Mouse (Mus musculus) hindbrain, postnatal 0 days (tissue): Measurements from ENCODE around the gene D2hgdh. TPM values are rescaled to one million over a fixed set of nuclear protein-coding genes. Genes with fewer than 3 reads are reported as not detected.
"Not testable (repeated sequence)": the region's sequence is repeated elsewhere in the genome, so short reads cannot be mapped to it uniquely, and the experiment has no call there.

Experiments
- ATAC-seq: fragments of 200-750 bp; cut with Nextera tagmentation; 2 replicates; pipeline ENCODE4 v1.8.0; 2017; ENCODE audit warnings: mild to moderate bottlenecking, moderate TSS enrichment, moderate library complexity
- DNase-seq: peaks from one replicate; pipeline ENCODE4 v3.0.0-alpha.2; 2015; ENCODE audit warnings: low spot score
- H3K27ac ChIP-seq: fragments of 300-500 bp; sonication (generic); 2 replicates; pipeline ENCODE4 v1.5.1; 2014; ENCODE audit warnings: mild to moderate bottlenecking
- H3K27me3 ChIP-seq: fragments of 300-500 bp; sonication (generic); 2 replicates; pipeline ENCODE4 v1.6.1; 2014; ENCODE audit warnings: low read length, mixed read lengths; ENCODE audit not compliant: insufficient read depth
- H3K36me3 ChIP-seq: fragments of 300-500 bp; sonication (generic); 2 replicates; pipeline ENCODE4 v1.6.1; 2014; ENCODE audit warnings: low read length, mixed read lengths; ENCODE audit not compliant: insufficient read depth
- H3K4me1 ChIP-seq: fragments of 300-500 bp; sonication (generic); 2 replicates; pipeline ENCODE4 v1.6.1; 2014; ENCODE audit warnings: antibody characterized with exemption, low read length, mixed read lengths; ENCODE audit not compliant: insufficient read depth
- H3K4me2 ChIP-seq: fragments of 300-500 bp; sonication (generic); 2 replicates; pipeline ENCODE4 v1.6.1; 2014; ENCODE audit warnings: low read depth, mild to moderate bottlenecking, low read length, moderate library complexity, mixed read lengths
- H3K4me3 ChIP-seq: fragments of 300-500 bp; sonication (generic); 2 replicates; pipeline ENCODE4 v1.5.1; 2014; ENCODE audit warnings: low read length
- H3K9ac ChIP-seq: fragments of 300-500 bp; sonication (generic); replicated peaks from 2 replicates; pipeline ENCODE4 v1.6.1; 2014; ENCODE audit warnings: mild to moderate bottlenecking, low read length, moderate library complexity, mixed read lengths
- H3K9me3 ChIP-seq: fragments of 300-500 bp; sonication (generic); 2 replicates; pipeline ENCODE4 v1.6.1; 2016; ENCODE audit warnings: low read length, mixed read lengths
- CTCF ChIP-seq: IDR thresholded peaks from 2 replicates; pipeline ENCODE4 v1.5.1; 2016; ENCODE audit warnings: antibody characterized with exemption, control low read depth, low read depth
- WGBS: fragments of 180-500 bp; shearing (Covaris S2); extraction: QIAGEN DNeasy Blood & Tissue Kit; methylation state at CpG from one replicate; pipeline ENCODE4 v1.1.7; 2014; 5-methylcytosine and 5-hydroxymethylcytosine counted together
- polyA plus RNA-seq: library from polyadenylated mRNA; unstranded; fragments of >200 nt; fragmentation: Nextera tagmentation; extraction: Ambion mirVana; gene quantifications from 2 replicates; pipeline ENCODE4 v1.2.1, GENCODE M21; 2015
- total RNA-seq: library from RNA; depleted of rRNA; stranded (reverse); fragments of >200 nt; gene quantifications from 2 replicates; pipeline ENCODE4 v1.2.3, GENCODE M21; 2014; rRNA removed

D2hgdh gene
- total and polyA plus RNA-seq, 2 experiments from 2014 or later = 12.0 to 23.6 TPM

DNA sequence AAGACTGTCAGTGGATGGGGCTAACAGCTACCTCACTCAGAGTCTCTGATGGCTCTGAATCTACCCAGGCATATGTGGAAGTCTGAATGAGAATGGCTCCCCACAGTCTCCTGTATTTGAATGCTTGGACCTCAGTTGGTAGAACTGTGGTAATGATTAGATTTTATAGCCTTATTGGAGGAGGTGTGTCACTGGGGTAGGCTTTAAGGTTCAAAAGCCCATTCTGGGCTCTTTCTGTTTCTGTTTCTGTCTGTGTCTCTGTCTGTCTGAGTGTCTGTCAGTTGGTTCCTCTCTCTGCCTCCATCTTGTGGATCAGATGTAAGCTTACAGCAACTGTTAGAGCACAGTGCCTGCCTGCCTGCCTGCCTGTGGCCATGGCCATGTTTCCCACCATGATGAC is 34.9 kb downstream of the D2hgdh start:
- Histone ChIP-seq H3K9ac (no peak overlapping the region), H3K4me2 (no peak overlapping the region), H3K4me1 (no peaks in the 10 kb centered on the region), H3K27me3 (no peaks in the 10 kb centered on the region), H3K27ac (no peak overlapping the region), H3K36me3 (no peaks in the 10 kb centered on the region), H3K4me3 (no peak overlapping the region), H3K9me3 (no peaks in the 10 kb centered on the region)
- ATAC-seq (no peak), DNase-seq (no peak)
- TF ChIP-seq CTCF = no peak

DNA sequence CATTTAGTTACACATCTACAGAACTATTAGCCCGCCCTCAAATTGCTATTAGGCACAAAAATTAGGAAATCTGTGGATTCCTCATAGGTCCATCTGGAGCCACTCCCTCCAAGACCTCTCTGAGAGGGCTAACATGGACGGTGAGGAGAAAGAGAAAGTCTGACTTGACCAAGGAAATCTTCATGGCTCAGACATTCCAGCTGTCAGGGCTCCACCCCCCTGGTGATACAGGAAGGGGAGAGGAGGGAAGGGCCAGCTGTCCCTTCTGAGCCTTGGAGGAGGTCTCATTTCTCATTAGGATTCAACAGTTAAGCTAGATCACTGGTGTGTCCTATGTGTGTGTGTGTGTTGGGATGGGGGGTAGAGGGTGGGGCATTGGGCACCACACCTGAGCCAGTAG is 36.3 kb downstream of the D2hgdh start, which contains the start of gene Gal3st2:
Gal3st2 (plus strand) TSS at position 259 of the 400 bp plus-strand sequence.
- not testable (repeated sequence) for H3K4me2 ChIP-seq, H3K4me1 ChIP-seq, H3K9me3 ChIP-seq, H3K4me3 ChIP-seq, H3K36me3 ChIP-seq, ATAC-seq, H3K9ac ChIP-seq, DNase-seq, H3K27ac ChIP-seq, H3K27me3 ChIP-seq
- 74% methylated on average over 2 of the region's 2 CpGs for WGBS

DNA sequence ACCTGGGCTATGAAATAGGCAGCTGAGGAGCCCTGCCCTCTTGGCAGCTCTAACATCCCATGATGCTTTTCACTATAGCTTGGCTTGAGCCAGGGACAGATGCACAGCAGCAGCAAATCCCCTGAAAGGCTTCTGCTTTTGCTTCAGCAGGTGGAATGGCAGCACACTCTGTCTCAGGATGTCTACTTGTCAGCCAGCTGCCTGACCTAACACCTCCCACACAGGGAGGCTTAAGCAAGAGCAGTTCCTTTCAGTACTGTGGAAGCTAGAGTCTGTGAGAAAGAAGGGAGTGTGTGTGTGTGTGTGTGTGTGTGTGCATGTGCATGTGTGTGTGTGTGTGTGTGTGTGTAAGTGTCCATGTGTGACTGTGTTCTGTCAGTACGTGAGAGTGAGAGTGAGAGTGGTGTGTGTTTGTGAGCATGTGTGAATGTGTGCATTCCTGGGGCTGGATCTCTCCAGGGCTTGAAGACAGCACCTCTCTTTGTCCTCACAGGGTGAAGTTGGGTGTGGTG is 46.9 kb downstream of the D2hgdh start:
- ATAC-seq = 0 out of 2 replicates have a peak, but pooled peaks have one; percentile 14
- not testable (repeated sequence) for H3K27ac ChIP-seq, H3K9me3 ChIP-seq, H3K4me1 ChIP-seq, H3K4me2 ChIP-seq, H3K27me3 ChIP-seq, DNase-seq, H3K9ac ChIP-seq, H3K36me3 ChIP-seq, H3K4me3 ChIP-seq
- WGBS = no CpG with 5 or more reads among the region's 1 CpGs

DNA sequence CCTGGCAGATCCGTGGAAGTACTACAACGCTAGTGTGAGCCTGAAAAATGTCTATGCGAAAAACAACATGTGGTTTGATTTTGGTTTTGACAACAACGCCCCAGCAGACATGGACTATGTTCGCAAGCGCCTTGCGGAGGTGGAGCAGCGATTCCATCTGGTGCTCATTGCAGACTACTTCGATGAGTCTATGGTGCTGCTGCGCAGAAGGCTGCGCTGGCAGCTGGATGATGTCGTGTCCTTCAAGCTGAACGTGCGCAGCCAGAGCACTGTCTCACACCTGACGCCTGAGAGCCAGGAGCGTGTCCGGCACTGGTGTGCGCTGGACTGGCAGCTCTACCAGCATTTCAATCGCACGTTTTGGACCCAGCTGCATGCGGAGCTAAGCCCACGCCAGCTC is 49.7 kb downstream of the D2hgdh start:
- 95% methylated on average over 11 of the region's 22 CpGs for WGBS
- not testable (repeated sequence) for H3K27ac ChIP-seq, ATAC-seq, DNase-seq, H3K9ac ChIP-seq, H3K4me1 ChIP-seq, H3K9me3 ChIP-seq, H3K4me3 ChIP-seq, H3K4me2 ChIP-seq, H3K27me3 ChIP-seq, H3K36me3 ChIP-seq

DNA sequence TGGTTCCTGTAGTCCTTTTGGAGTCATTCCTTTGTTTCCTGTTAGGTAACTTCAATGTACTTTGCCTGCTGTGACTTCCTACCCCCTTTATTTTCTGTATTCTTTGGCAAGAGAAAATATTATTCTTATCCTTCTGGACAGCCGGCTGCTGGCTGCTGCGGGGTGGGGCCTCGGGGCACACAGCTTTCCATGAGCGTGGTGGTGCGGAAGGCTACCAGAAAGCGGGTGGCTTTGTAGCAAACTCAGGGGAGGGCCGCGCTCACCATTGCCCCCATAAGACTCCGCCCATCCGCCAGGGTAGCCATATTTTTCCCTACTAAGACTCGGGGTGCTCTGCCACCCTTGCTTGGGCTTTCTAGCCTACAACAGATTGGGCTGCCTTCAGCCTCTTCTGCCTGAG is 57.1 kb downstream of the D2hgdh start:
- not testable (repeated sequence) for H3K4me3 ChIP-seq, H3K27me3 ChIP-seq, ATAC-seq, DNase-seq, H3K4me2 ChIP-seq, H3K36me3 ChIP-seq, H3K27ac ChIP-seq, H3K9me3 ChIP-seq, H3K9ac ChIP-seq, H3K4me1 ChIP-seq
- WGBS = no CpG with 5 or more reads among the region's 11 CpGs

DNA sequence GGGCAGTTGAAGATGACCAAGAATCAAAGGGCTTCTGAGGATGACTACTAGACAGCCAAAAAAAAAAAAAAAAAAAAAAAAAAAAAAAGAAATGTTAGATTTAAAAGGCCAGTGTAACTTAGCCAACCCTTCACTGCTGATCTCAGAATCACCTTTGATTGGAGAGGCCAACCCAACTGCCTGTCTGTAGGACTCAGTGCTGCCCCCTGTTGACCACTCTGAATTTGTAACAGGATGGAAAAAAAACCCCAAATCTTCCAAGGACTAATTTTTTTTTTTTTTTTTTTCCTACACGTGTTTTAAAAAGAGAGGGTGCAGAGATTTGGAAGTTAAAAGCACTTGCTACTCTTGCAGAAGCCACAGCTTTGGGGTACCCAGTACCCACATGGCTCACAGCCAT is 66.2 kb downstream of the D2hgdh start:
- H3K27ac ChIP-seq = not testable (repeated sequence)

DNA sequence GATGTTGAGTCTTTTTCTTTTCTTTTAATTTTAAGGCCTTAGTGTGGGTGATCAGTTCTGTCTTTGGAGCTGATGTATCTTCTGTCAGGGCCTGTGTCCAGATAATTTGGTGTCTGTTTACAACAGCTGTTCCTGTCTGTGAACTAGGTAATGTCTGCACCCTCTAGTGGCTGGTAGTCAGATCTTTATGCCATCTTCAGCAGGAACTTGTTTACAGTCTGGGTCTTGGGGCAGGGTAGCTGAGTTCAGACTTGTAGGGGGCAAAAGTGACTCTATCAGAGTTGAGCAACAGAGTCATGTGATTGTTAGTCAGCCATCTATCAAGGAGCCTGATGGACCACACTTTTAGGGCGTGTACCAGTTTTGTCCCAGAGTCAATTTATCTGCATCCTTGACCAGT is 72.7 kb downstream of the D2hgdh start:
- ATAC-seq, H3K4me2 ChIP-seq, H3K27me3 ChIP-seq, H3K4me1 ChIP-seq, DNase-seq, H3K9me3 ChIP-seq, H3K4me3 ChIP-seq, H3K9ac ChIP-seq, H3K27ac ChIP-seq, H3K36me3 ChIP-seq: not testable (repeated sequence)
- WGBS = no CpG with 5 or more reads among the region's 1 CpGs

More for the DNA sequence above, 66.2 kb downstream of the D2hgdh start:
- H3K27me3 ChIP-seq, H3K9ac ChIP-seq, H3K4me3 ChIP-seq, H3K4me1 ChIP-seq, H3K4me2 ChIP-seq, H3K9me3 ChIP-seq, H3K36me3 ChIP-seq, ATAC-seq: not testable (repeated sequence)
- WGBS = 75% methylated on average over 1 of the region's 1 CpGs
- DNase-seq = peak; percentile 1

DNA sequence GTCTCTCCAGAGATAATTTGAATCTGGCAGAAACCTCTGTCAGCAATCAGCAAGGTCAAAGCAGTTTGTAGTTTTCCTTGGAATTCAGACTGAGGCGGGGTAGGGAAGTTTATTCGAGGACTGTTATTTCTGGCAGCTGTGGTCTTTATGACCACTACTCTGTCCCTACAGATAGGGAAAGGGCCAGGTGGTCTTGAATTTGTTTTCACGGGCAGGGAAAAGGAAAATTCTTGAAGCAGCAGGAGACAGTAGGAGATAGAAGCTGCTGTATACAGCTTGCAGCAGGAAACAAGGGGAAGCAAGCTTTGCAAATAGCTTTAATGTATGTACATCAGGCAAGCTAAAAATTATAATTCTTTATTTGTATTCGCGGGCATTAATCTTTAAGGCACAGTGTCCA is 76.6 kb downstream of the D2hgdh start:
- WGBS = 74% methylated on average over 3 of the region's 5 CpGs
- not testable (repeated sequence) for H3K4me1 ChIP-seq, H3K27ac ChIP-seq, H3K36me3 ChIP-seq, H3K9me3 ChIP-seq, H3K9ac ChIP-seq, ATAC-seq, H3K27me3 ChIP-seq, H3K4me3 ChIP-seq, DNase-seq, H3K4me2 ChIP-seq

Other genes with a start within 250 kb of the D2hgdh start
- gene Stk25, start 166.2 kb upstream of the D2hgdh start, total RNA-seq = 261 and 340 TPM in 2 replicates
- 309 and 328 TPM in 2 replicates for gene Stk25, start 166.2 kb upstream of the D2hgdh start, polyA plus RNA-seq
- gene Bok, start 139.2 kb upstream of the D2hgdh start, total RNA-seq = 133 and 136 TPM in 2 replicates
- gene Bok, start 139.2 kb upstream of the D2hgdh start, polyA plus RNA-seq = 97.6 and 103 TPM in 2 replicates
- 51.1 and 75.8 TPM in 2 replicates for gene Atg4b, start 73.4 kb upstream of the D2hgdh start, total RNA-seq
- 75.0 and 76.3 TPM in 2 replicates for gene Atg4b, start 73.4 kb upstream of the D2hgdh start, polyA plus RNA-seq
- gene Thap4, start 70.0 kb upstream of the D2hgdh start, total RNA-seq = 41.5 and 58.7 TPM in 2 replicates
- gene Thap4, start 70.0 kb upstream of the D2hgdh start, polyA plus RNA-seq = 49.9 and 50.2 TPM in 2 replicates
- 74.4 and 76.0 TPM in 2 replicates for gene Dtymk, start 23.0 kb upstream of the D2hgdh start, total RNA-seq
- gene Dtymk, start 23.0 kb upstream of the D2hgdh start, polyA plus RNA-seq = 129 and 136 TPM in 2 replicates
- gene Ing5, start 20.9 kb upstream of the D2hgdh start, total RNA-seq = 9.4 and 9.9 TPM in 2 replicates
- gene Ing5, start 20.9 kb upstream of the D2hgdh start, polyA plus RNA-seq = 7.0 and 7.1 TPM in 2 replicates
- gene Gal3st2, start 36.4 kb downstream of the D2hgdh start, total RNA-seq = not detected in 2 replicates
- gene Gal3st2, start 36.4 kb downstream of the D2hgdh start, polyA plus RNA-seq = 0.06 TPM in 1 of 2 replicates, not detected in the other
- not detected in 2 replicates for gene Gal3st2b, start 93.4 kb downstream of the D2hgdh start, total RNA-seq
- 0.13 TPM in 1 of 2 replicates, not detected in the other for gene Gal3st2b, start 93.4 kb downstream of the D2hgdh start, polyA plus RNA-seq
- gene Gal3st2c, start 165.6 kb downstream of the D2hgdh start, total RNA-seq = not detected in 2 replicates
- not detected in 2 replicates for gene Gal3st2c, start 165.6 kb downstream of the D2hgdh start, polyA plus RNA-seq
- gene Neu4, start 195.5 kb downstream of the D2hgdh start, total RNA-seq = 1.2 and 2.2 TPM in 2 replicates
- gene Neu4, start 195.5 kb downstream of the D2hgdh start, polyA plus RNA-seq = 1.1 and 1.6 TPM in 2 replicates
- gene Pdcd1, start 227.6 kb downstream of the D2hgdh start, total RNA-seq = not detected in 2 replicates
- not detected in 2 replicates for gene Pdcd1, start 227.6 kb downstream of the D2hgdh start, polyA plus RNA-seq